Mouse (Mus musculus): ENCODE data around the gene Actbl2. TPM values are rescaled to one million over a fixed set of nuclear protein-coding genes. Genes with fewer than 3 reads are reported as not detected.
A peak's percentile ranks its signal among the peaks of the same experiment; 100 is the strongest.

The Actbl2 gene
- polyA plus RNA-seq (2015; fragmentation: Nextera tagmentation; extraction: Ambion mirVana), result 0.06 TPM in 1 of 2 replicates, not detected in the other

GRCm38 (mm10) chr13:111254713-111255112, at the start of gene Actbl2:
Gene Actbl2, plus strand, starts transcription at chr13:111255013.
- H3K27ac ChIP-seq, result no peak within 1 kb of the TSS
- H3K4me1 ChIP-seq, result no peaks in the 10 kb centered on the region
- no peaks in the 10 kb centered on the region for H3K27me3 ChIP-seq (replicated peaks)
- WGBS, result 90% methylated on average over 5 of the region's 5 CpGs
- no peaks in the 10 kb centered on the region for H3K36me3 ChIP-seq
- H3K4me3 ChIP-seq (replicated peaks), result no peak within 1 kb of the TSS
- no peak within 1 kb of the TSS for H3K4me2 ChIP-seq
- no peak for ATAC-seq (ENCODE audit: insufficient read depth, low FRiP score, low read depth)
- no peaks in the 10 kb centered on the region for H3K9me3 ChIP-seq
- H3K9ac ChIP-seq, result no peak within 1 kb of the TSS

GRCm38 (mm10) chr13:111210649-111211378, 44.0 kb upstream of the Actbl2 start:
- Histone ChIP-seq H3K4me3 (replicated peaks) (no peak overlapping the region), H3K4me1 (0 out of 2 replicates have a peak, but pooled peaks cover 7% of the 10 kb centered on the region), H3K9me3 (no peaks in the 10 kb centered on the region), H3K27me3 (replicated peaks) (no peaks in the 10 kb centered on the region), H3K9ac (no peak overlapping the region), H3K27ac (peak overlapping the region; percentile 65; the same call in 1 of the 2 replicates), H3K36me3 (no peaks in the 10 kb centered on the region), H3K4me2 (peak overlapping the region; percentile 26)
- peak; percentile 66; the same call in 1 of the 2 replicates for ATAC-seq (ENCODE audit: insufficient read depth, low FRiP score, low read depth)
- WGBS, result 24% methylated on average over 8 of the region's 8 CpGs

GRCm38 (mm10) chr13:111228768-111229167, 26.0 kb upstream of the Actbl2 start:
- H3K36me3 ChIP-seq, result no peaks in the 10 kb centered on the region
- no peaks in the 10 kb centered on the region for H3K27me3 ChIP-seq (replicated peaks)
- no peak overlapping the region for H3K9ac ChIP-seq
- H3K4me1 ChIP-seq, result 0 out of 2 replicates have a peak, but pooled peaks cover 3% of the 10 kb centered on the region
- no peak for ATAC-seq (ENCODE audit: insufficient read depth, low FRiP score, low read depth)
- no peak overlapping the region for H3K27ac ChIP-seq
- WGBS, result 60% methylated on average over 5 of the region's 5 CpGs
- no peak overlapping the region for H3K4me3 ChIP-seq (replicated peaks)
- H3K9me3 ChIP-seq, result no peaks in the 10 kb centered on the region
- H3K4me2 ChIP-seq, result no peak overlapping the region

DNA sequence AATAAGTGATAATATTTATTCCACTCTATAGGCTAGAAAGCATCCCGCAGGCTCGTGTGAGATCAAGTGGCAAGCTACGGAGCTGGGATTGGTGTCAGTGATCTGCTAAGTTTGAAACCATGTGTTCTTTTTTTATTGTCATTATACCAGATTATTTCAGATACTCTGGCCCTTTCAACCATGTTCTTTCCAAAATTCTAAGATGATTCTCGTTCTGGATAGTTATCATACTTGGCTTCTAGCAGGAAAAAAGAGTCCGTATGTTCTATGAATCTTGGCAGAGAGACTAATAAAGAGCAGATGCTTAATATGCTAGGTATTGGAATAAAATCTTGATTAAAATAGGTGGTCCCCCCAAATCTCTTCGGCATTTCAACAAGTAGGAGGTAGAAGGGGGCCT, 25.3 kb upstream of the Actbl2 start:
- ATAC-seq (ENCODE audit: insufficient read depth, low FRiP score, low read depth), result no peak
- 82% methylated on average over 6 of the region's 6 CpGs for WGBS
- H3K4me1 ChIP-seq, result 0 out of 2 replicates have a peak, but pooled peaks cover 3% of the 10 kb centered on the region

GRCm38 (mm10) chr13:111232416-111232815, 22.4 kb upstream of the Actbl2 start:
- Histone ChIP-seq H3K27me3 (replicated peaks) (no peaks in the 10 kb centered on the region), H3K36me3 (no peaks in the 10 kb centered on the region), H3K4me2 (no peak overlapping the region), H3K4me1 (peaks cover 4% of the 10 kb centered on the region; the same call in 1 of the 2 replicates), H3K9ac (no peak overlapping the region), H3K9me3 (no peaks in the 10 kb centered on the region), H3K4me3 (replicated peaks) (no peak overlapping the region), H3K27ac (no peak overlapping the region)
- no peak for ATAC-seq (ENCODE audit: insufficient read depth, low FRiP score, low read depth)
- 73% methylated on average over 7 of the region's 7 CpGs for WGBS

More for the DNA sequence above, 25.3 kb upstream of the Actbl2 start:
- Histone ChIP-seq H3K4me2 (no peak overlapping the region), H3K36me3 (no peaks in the 10 kb centered on the region), H3K9ac (no peak overlapping the region), H3K4me3 (replicated peaks) (no peak overlapping the region), H3K27ac (no peak overlapping the region), H3K9me3 (no peaks in the 10 kb centered on the region), H3K27me3 (replicated peaks) (no peaks in the 10 kb centered on the region)

DNA sequence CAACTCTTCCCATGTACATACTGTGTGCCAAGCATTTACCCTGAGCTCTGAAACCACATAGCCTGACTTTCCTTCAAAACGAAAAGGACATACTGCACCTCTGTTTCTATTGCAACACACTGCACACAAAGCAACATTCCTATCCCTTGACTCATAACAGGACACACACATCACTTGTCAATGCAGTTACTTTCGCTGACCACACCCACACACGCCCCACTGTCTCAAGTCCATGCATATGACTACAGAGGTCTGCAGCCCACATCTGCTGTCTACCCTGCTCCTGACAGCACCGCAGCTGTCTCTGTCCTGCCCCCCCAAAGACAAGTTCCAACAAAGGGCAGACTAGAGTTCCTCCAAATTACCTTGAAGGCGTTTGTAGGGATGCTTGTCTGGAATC, 21.5 kb upstream of the Actbl2 start:
- H3K27ac ChIP-seq, result no peak overlapping the region
- H3K4me1 ChIP-seq, result peaks cover 4% of the 10 kb centered on the region; the same call in 1 of the 2 replicates
- no peaks in the 10 kb centered on the region for H3K9me3 ChIP-seq
- H3K4me3 ChIP-seq (replicated peaks), result no peak overlapping the region
- no peak overlapping the region for H3K9ac ChIP-seq
- ATAC-seq (ENCODE audit: insufficient read depth, low FRiP score, low read depth), result peak; percentile 33; the same call in 1 of the 2 replicates
- WGBS, result 63% methylated on average over 5 of the region's 5 CpGs
- no peaks in the 10 kb centered on the region for H3K36me3 ChIP-seq
- H3K4me2 ChIP-seq, result no peak overlapping the region
- H3K27me3 ChIP-seq (replicated peaks), result no peaks in the 10 kb centered on the region

GRCm38 (mm10) chr13:111234573-111234972, 20.2 kb upstream of the Actbl2 start:
- H3K9ac ChIP-seq, result no peak overlapping the region
- H3K4me3 ChIP-seq (replicated peaks), result no peak overlapping the region
- H3K4me1 ChIP-seq, result peaks cover 4% of the 10 kb centered on the region; the same call in 1 of the 2 replicates
- H3K4me2 ChIP-seq, result no peak overlapping the region
- no peak for ATAC-seq (ENCODE audit: insufficient read depth, low FRiP score, low read depth)
- no peak overlapping the region for H3K27ac ChIP-seq
- H3K27me3 ChIP-seq (replicated peaks), result no peaks in the 10 kb centered on the region
- no peaks in the 10 kb centered on the region for H3K36me3 ChIP-seq
- WGBS, result 52% methylated on average over 3 of the region's 3 CpGs
- H3K9me3 ChIP-seq, result no peaks in the 10 kb centered on the region

- Histone ChIP-seq H3K4me1 (peaks cover 4% of the 10 kb centered on the region; the same call in 1 of the 2 replicates), H3K9ac (no peak overlapping the region), H3K27me3 (replicated peaks) (no peaks in the 10 kb centered on the region), H3K36me3 (no peaks in the 10 kb centered on the region), H3K4me2 (no peak overlapping the region), H3K9me3 (no peaks in the 10 kb centered on the region), H3K27ac (no peak overlapping the region), H3K4me3 (replicated peaks) (no peak overlapping the region)
- peak; percentile 36 for ATAC-seq (ENCODE audit: insufficient read depth, low FRiP score, low read depth)
- 45% methylated on average over 6 of the region's 6 CpGs for WGBS
Measured at GRCm38 (mm10) chr13:111235719-111236166, 19.1 kb upstream of the Actbl2 start.

- Histone ChIP-seq H3K27ac (0 out of 2 replicates have a peak overlapping the region, but pooled peaks have one; percentile 3), H3K9ac (no peak overlapping the region), H3K4me1 (peaks cover 4% of the 10 kb centered on the region; the same call in 1 of the 2 replicates), H3K9me3 (no peaks in the 10 kb centered on the region), H3K4me3 (replicated peaks) (no peak overlapping the region), H3K36me3 (no peaks in the 10 kb centered on the region), H3K27me3 (replicated peaks) (no peaks in the 10 kb centered on the region), H3K4me2 (no peak overlapping the region)
- WGBS, result 56% methylated on average over 9 of the region's 9 CpGs
- no peak for ATAC-seq (ENCODE audit: insufficient read depth, low FRiP score, low read depth)
Measured at GRCm38 (mm10) chr13:111236461-111236864, 18.4 kb upstream of the Actbl2 start.

- Histone ChIP-seq H3K27me3 (replicated peaks) (no peaks in the 10 kb centered on the region), H3K4me3 (replicated peaks) (no peak overlapping the region), H3K9ac (no peak overlapping the region), H3K27ac (no peak overlapping the region), H3K4me1 (peaks cover 4% of the 10 kb centered on the region; the same call in 1 of the 2 replicates), H3K36me3 (no peaks in the 10 kb centered on the region), H3K4me2 (no peak overlapping the region), H3K9me3 (no peaks in the 10 kb centered on the region)
- WGBS, result 89% methylated on average over 1 of the region's 1 CpGs
- no peak for ATAC-seq (ENCODE audit: insufficient read depth, low FRiP score, low read depth)
Measured at GRCm38 (mm10) chr13:111237296-111237695, 17.5 kb upstream of the Actbl2 start.

DNA sequence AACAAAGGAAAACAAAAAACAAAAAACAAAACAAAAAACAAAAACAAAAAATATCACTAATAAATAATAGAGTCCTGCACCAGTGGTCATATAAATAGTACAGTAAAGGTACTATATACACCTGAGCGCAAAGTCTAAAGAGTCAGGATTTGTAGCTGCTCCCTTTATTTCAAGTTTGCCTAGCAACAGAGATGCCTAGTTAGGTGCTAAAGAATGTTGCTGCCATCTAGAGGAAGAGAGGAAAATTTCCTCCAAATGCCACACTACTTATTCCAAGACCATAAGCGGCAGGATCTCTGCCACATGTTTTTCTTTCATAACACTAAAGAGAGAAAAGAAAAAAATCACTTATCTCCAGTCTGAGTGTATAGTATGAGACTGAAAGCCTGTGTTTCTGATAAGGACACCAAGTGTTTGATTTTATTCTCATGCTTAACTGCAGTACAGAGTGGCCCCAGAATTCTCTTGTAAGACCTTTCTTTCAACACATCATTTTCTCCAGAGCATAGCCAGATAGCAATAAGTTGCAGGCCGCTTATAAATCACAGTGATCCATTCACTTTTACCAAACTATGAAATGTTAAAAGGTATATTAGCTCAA, 16.8 kb upstream of the Actbl2 start:
- peak; percentile 54; the same call in 1 of the 2 replicates for ATAC-seq (ENCODE audit: insufficient read depth, low FRiP score, low read depth)
- no peak overlapping the region for H3K9ac ChIP-seq
- H3K27me3 ChIP-seq (replicated peaks), result no peaks in the 10 kb centered on the region
- H3K4me3 ChIP-seq (replicated peaks), result no peak overlapping the region
- H3K36me3 ChIP-seq, result no peaks in the 10 kb centered on the region
- H3K27ac ChIP-seq, result no peak overlapping the region
- no peak overlapping the region for H3K4me2 ChIP-seq
- H3K9me3 ChIP-seq, result no peaks in the 10 kb centered on the region
- 32% methylated on average over 3 of the region's 3 CpGs for WGBS
- peaks cover 4% of the 10 kb centered on the region; the same call in 1 of the 2 replicates for H3K4me1 ChIP-seq

DNA sequence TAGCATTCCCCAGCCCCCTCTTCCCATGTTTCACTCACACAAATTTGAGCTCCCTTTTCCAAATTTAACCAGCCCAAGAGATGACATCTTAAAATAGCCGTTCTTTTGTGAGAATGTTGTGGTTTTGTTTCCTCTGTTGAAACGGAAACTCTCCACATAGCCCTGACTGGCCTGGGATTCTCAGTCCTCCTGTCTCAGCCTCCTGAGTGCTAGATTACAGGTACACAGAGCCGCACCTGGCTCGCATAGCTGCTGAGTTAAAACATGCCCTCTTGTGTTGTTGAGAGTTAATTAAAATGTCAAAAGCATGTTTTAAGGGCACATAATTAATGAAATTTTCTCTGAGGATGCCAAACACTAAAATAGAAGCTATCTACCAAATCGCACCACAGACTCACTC, 3.7 kb upstream of the Actbl2 start:
- H3K4me2 ChIP-seq, result no peak overlapping the region
- H3K9me3 ChIP-seq, result no peaks in the 10 kb centered on the region
- H3K4me1 ChIP-seq, result no peaks in the 10 kb centered on the region
- H3K36me3 ChIP-seq, result no peaks in the 10 kb centered on the region
- H3K4me3 ChIP-seq (replicated peaks), result no peak overlapping the region
- 76% methylated on average over 5 of the region's 5 CpGs for WGBS
- H3K9ac ChIP-seq, result no peak overlapping the region
- no peak overlapping the region for H3K27ac ChIP-seq
- no peak for ATAC-seq (ENCODE audit: insufficient read depth, low FRiP score, low read depth)
- no peaks in the 10 kb centered on the region for H3K27me3 ChIP-seq (replicated peaks)

Data from stomach, embryonic 15.5 days (tissue).